Mouse (Mus musculus) common myeloid progenitor, adult 5-6 weeks (primary cell): Measurements from ENCODE around the gene Kcnab3. TPM values are rescaled to one million over a fixed set of nuclear protein-coding genes. Genes with fewer than 3 reads are reported as not detected.

Experiments
- ATAC-seq: replicated peaks from 2 replicates; pipeline ENCODE4 v1.8.0; 2016; ENCODE audit warnings: low read depth, mild to moderate bottlenecking, moderate TSS enrichment, inconsistent platforms; ENCODE audit not compliant: poor library complexity, severe bottlenecking
- total RNA-seq: library from RNA; stranded (forward); fragments of 200-1000, 187-1606 nt; gene quantifications from 2 replicates; pipeline ENCODE4 v1.2.3, GENCODE M21; 2017

Gene Kcnab3
- total RNA-seq, 1 experiment from 2014 or later: 0.05 TPM

GRCm38 (mm10) chr11:69331152-69331551, 5.1 kb downstream of the Kcnab3 start:
- ATAC-seq: no peak

GRCm38 (mm10) chr11:69331929-69332405, 5.9 kb downstream of the Kcnab3 start:
- ATAC-seq: peak; percentile 59

DNA sequence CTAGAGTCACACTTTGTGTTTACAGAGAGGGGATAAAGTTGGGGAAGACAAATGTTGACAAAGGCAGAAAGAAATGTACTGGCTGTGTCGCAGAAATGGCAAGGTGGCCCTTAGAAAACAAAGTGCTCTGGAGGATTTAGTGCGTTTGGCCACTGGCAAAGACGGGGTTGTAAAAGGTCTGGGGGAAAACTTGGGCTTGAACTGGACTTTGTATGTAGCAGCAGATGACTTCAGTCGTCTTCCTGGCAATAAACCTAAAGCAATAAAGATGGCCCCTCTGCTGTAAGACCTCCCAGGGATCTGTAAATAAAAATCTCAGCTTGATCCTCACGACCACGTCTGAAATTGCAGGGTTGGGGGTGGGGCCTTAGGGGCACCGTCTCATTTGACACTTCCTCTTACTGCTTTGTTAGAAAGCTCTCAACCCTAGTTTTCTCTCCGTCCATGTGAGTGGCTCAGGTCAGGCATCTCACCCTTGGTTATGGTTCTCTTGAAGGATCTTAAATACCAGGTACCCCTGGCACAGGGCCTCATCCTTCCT, 6.7 kb downstream of the Kcnab3 start:
- ATAC-seq: no peak

GRCm38 (mm10) chr11:69333922-69334321, 7.9 kb downstream of the Kcnab3 start:
- peak; percentile 76 for ATAC-seq

GRCm38 (mm10) chr11:69334796-69335195, 8.7 kb downstream of the Kcnab3 start:
- no peak for ATAC-seq

DNA sequence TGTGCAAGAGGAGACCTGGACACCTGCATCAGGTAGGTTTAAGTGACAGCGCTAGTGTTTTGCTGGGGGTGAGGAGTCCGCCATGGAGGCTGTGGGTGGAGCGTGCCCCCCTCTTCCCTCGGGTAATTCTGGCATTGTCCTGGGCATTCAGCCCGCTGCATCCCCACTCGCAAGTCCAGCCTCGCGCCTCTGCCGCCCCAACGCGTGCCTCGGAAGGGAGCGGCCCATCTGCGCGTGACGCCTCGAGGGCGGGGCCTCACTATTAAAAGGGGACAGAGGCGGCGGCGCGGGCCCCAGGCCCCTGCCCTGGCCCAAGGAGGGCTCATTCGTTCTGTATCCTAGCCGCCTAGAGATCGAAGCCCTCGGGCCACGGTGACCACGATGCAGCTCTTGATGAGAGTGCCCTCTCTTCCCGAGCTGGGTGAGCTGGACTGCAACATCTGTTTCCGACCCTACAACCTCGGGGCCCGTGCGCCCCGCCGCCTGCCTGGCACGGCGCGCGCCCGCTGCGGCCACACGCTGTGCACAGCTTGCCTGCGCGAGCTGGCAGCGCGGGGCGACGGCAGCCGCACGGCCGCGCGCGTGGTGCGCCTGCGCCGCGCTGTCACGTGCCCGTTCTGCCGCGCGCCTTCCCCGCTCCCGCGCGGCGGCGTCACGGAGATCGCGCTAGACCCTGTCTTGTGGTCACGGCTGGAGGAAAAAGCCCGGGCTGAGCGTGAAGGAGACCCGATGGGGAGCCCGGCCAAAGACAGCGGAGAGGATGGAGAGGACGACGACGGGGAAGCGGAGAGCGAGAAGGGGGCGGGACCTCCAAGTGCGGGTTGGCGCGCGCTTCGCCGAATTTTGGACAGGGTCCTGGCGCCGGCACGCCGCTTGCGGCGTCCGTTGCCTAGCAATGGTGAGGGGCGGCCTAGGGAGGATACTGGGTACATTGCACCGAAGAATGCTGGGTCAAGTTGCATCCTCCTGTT, 14.4 kb downstream of the Kcnab3 start, which contains the start of gene Rnf227:
Gene Rnf227, plus strand, starts transcription at position 301 of the 971 bp plus-strand sequence.
- ATAC-seq: peak; percentile 50

- no peak for ATAC-seq
Observed at GRCm38 (mm10) chr11:69346441-69346840, 20.4 kb downstream of the Kcnab3 start.

- ATAC-seq: no peak
Observed at GRCm38 (mm10) chr11:69356544-69356943, 30.5 kb downstream of the Kcnab3 start.

GRCm38 (mm10) chr11:69357690-69358089, 31.6 kb downstream of the Kcnab3 start:
- no peak for ATAC-seq

- ATAC-seq: no peak
Observed at GRCm38 (mm10) chr11:69362021-69362420, 36.0 kb downstream of the Kcnab3 start.

DNA sequence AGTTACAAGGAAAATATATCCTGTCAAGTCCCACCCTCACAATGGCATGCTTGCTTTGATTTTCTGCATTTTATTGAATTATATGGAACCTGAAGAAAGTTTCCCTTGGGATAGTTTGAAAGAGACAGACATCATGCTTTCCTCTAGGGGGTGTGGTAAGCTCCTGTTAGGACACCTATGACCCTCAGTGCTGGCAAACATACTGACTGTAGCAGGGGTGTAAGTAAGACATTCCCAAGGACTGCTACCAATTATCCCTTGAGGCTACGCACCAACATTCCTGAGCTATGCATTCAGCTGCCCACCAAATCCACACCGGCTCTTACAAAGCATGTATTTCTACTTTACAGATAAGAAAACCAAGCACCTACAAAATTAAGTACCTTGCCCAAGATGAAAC, 36.4 kb downstream of the Kcnab3 start:
- no peak for ATAC-seq

- ATAC-seq: no peak
Observed at GRCm38 (mm10) chr11:69364376-69364775, 38.3 kb downstream of the Kcnab3 start.

DNA sequence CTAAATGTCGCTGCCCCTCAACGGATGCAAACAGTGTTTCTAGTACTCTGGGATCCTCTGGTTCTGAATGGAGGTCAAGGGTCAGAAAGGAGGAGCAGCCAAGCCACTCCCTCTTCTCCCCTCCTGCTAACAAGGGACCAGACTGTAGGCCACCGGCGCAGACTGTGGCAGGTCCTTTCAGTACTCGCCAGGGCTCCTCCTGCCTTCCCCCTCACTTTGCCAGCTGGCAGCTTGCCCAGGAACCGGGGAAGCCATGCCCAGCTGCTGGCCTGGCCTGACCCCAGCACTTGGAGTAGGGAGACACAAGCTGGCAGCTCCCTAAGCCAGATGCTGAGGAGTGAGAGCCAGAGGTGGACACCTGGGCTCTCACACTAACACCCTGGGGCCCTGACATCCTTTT, 38.9 kb downstream of the Kcnab3 start:
- no peak for ATAC-seq

GRCm38 (mm10) chr11:69365722-69366121, 39.7 kb downstream of the Kcnab3 start:
- no peak for ATAC-seq

- ATAC-seq: peak; percentile 75
Observed at GRCm38 (mm10) chr11:69366157-69366854, 40.2 kb downstream of the Kcnab3 start.

DNA sequence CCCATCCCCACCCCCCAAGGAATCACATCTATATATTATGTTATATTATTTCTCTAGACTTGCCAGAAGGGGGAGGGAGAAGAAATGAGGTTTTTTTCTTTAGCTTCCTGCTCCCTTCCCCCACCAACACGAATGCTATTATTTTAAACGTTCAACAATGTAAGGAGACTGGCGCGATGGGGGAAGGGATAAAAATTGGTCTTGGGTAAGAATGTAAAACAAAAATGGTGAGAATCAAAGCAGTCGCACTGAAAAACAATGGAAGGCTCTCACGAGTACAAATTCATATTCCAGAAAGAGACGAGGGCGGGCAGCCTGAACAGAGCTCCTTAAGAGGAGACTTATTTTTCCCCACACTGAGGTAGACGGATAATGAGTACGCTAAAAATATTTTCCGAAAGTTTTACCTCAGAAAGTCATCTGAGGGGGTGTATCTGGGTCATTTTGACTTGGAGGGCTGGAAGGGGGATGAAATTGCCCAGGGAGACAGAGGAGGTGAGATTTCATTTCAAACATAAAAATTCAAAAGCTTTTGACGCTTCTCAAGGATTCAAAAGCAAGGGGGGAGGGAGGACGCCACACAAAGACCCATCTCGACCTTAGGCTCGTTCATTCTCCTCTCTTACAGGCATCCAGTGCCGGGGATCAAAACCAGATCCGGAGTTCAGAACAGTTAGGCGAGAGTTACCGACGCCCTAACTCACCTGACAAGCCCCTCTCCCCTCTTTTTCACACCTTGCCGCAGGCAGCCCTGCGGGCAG, 41.0 kb downstream of the Kcnab3 start:
- ATAC-seq: no peak

GRCm38 (mm10) chr11:69367616-69368355, 41.7 kb downstream of the Kcnab3 start:
- 0 out of 2 replicates have a peak, but pooled peaks have one; percentile 2 for ATAC-seq

- ATAC-seq: no peak
Observed at GRCm38 (mm10) chr11:69368356-69369214, 42.5 kb downstream of the Kcnab3 start.
